Mouse (Mus musculus): ENCODE results near the gene Cd163. TPM values are rescaled to one million over a fixed set of nuclear protein-coding genes. Genes with fewer than 3 reads are reported as not detected.
A peak's percentile ranks its signal among the peaks of the same experiment; 100 is the strongest.

Cd163 gene
- total RNA-seq, 2 experiments from 2014 or later, result 15.2 to 16.8 TPM

DNA sequence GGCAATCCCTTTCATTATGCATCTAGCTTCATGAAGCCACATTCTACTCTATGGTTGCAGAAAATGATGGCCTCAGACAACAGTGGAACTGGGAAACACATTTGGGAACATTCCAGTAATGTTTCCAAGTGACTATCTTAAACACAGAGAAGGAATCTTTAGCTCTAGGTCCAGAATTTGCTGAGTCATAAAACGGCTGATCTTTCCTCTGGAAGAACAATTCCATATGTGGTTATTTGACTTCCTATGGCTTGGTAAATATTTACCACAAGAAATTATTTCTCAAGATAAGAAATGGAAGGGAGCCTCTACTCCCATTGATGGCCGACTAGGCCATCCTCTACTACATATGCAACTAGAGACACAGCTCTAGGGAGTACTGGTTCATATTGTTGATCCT lies 48.8 kb downstream of the Cd163 start:
- DNase-seq, result no peak
- intact Hi-C loops (cut with DNase I), result no loop called here

DNA sequence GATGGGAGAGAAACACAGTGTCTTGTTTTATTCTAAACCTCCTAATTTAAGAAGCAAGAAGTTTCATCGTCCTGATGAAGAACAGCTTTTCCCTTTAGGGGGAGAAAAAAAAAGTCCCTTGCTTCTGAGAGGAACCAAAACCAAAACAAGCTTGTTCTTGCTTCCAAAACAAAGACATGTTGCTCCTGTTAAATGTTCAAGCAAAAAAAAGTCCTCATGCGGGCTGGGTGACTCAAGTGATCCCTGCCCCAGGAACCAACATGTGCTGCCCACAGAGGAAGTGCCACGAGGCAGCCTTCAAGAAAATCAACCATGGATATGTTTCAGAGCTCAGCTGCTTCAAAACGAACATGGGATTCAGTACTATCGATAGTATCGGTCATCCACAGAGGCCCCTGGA lies 54.5 kb downstream of the Cd163 start:
- intact Hi-C loops (cut with DNase I), result no loop called here
- no peak for DNase-seq

DNA sequence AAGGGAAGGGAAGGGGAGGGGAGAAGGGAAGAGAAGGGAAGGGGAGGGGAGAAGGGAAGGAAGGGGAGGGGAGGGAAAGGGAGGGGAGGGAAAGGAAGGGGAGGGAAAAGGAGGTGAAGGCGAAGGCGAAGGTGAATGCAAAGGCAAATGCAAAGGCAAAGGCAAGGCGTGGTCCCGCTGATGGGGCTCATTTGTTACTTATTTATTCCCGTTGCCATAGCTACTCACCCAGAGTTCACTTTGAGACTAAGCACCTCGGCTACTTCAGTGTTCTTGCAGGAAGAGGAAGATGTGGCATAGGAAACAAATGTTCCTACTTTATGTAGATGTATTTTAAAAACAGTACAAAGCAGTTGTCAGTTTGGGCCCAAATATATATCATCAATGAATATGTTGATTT lies 56.1 kb downstream of the Cd163 start:
- intact Hi-C loops (cut with DNase I), result no loop called here
- DNase-seq, result no peak

DNA sequence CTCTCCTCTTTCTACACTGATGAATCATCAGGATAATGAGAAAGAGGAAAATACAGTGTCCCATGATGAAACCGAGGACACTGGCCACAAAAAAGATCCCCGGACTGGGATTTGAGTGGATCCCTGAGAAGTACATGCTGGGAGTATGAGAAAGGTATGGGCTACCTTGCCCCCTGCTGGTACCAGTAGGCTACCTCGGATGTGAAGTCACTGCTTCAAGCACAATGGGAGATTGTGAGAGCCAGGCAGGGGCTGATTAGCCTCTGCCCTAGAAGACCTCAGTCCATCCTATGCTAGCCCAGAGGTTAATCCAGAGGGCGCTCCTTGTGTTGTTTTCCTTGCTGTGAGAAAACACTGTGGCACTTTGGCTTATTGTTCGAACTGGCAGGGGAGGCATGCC lies 59.9 kb downstream of the Cd163 start:
- intact Hi-C loops (cut with DNase I), result no loop called here
- no peak for DNase-seq

DNA sequence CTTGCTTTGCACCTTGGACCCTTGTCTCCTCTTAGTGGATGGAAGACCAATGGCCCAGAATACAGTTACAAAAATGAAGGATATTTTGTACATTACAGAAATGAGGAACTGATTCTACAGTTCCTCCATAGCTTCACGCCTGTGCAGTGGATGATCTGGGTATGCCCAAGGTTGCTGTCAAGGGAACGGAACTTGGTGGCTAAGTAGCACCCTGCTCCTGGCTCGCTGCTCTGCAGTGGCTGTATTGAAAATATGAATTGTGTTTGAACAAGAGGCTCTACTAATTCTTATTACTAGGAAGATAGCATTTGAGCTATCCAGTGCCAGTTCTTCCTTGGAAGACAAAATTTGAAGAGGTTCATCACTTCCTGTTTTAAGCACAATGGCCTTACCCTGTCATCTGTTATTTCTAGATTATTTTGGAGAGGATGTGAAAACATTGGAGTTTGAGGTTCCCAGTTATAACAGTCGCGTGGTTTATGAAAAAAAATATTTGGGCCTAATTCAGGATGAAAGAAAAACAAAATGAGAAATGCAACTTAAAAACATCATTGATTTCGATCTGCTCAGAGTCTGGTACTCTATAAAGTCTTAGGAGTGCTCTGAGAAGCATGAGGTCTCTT lies 69.2 kb downstream of the Cd163 start:
- intact Hi-C loops (cut with DNase I), result no loop called here

DNA sequence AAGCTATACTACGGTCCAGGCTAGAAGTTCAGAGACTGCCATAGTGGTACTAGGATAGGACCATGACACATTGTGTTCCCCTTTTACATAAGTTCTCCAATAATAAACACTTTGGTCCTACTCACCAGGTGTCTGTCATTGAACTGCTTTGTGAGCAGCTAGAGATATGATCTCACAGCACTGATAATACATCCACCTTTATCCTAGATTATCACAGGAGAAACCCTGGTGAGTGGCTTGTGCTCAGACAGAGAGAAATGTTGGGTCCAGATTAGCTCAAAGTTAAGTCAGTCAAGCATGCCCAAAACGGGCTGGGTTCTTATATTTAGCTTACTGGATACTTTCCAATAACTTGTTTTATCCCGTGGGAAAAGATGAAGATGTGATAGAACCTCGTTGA lies 70.2 kb downstream of the Cd163 start:
- no peak for DNase-seq
- intact Hi-C loops (cut with DNase I), result no loop called here

More for the DNA sequence above, 69.2 kb downstream of the Cd163 start:
- no peak for DNase-seq

DNA sequence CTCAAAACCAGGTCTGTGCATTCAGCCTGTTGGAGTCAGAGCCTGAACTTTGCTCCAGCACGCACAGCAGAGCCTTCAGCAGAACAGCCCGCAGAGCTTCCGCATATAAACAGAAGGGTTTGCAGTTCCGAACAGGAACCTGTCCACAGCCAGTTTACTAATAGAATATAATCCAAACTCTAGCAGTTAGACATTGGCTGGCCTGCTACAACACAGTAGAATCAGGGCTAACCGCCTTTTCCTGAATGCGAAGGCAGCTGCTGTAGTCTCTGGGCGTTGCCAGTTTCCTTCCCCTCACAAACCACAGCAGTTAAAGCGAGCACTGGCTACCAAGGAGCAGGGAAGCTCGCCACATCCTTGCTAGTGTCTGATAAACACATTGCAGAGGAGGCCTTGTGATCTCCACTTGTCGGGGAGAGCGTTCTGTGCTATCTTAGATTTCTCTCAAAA lies 71.0 kb downstream of the Cd163 start:
- peak; percentile 31 to 34 for DNase-seq
- intact Hi-C loops (cut with DNase I), result no loop called here

DNA sequence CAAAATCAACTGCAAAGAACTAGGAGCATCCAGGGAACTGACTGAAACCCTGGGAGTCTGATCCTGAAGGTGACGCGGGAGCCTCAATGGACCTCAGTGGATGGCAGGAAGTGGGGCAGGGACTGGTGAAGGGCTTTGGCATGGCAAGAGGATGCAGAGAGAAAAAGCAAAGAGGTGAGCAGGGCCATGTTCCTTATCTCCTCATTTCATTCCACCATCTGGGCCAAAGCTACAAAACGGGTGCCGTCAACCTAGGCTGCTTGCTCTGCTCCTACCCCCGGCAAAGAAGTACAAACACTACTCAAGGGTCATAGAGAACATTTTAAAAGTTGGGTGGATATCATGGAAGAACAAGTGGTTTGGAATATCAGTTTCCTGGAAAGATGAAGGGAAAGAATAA lies 71.9 kb downstream of the Cd163 start:
- intact Hi-C loops (cut with DNase I), result no loop called here
- DNase-seq, result no peak

DNA sequence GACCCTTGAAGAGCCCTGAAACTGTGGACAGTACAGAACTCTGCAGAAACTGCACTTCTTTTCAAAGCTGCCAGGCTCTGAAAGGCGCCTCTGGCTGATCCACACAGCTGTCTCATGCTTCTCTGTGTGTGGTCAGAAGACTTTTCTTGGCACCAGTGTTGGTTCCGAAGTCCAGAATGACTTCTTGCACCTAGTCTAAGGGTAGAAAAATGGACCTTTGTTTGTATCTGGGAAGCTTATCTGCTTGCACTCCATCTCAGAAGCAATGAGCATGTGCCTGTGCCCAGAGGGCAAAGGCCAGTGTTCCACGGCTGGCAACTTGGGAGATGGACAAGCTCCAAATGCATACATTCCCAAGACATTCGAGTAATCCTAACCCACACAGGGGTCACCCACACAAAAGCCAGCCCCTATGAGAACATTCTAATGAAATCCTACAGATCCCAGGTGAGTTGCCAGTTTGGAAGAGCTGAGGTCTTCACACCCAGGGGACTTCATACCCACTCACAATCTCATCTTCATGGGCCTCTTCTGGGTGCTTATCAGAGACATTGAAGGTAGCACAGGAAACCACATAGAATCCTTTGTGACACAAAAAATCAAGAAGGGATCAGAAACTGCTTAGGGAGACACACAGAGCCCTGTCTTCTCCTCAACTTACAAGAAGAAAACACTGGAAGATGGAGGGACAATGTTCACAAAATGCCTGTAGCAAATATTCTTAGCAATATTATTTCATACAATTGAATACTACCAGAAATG lies 73.2 kb downstream of the Cd163 start:
- intact Hi-C loops (cut with DNase I), result loop anchor here (2.0 kb wide), 1 partner anchor 449 kb away; no protein-coding TSS in a partner anchor
- DNase-seq, result no peak

DNA sequence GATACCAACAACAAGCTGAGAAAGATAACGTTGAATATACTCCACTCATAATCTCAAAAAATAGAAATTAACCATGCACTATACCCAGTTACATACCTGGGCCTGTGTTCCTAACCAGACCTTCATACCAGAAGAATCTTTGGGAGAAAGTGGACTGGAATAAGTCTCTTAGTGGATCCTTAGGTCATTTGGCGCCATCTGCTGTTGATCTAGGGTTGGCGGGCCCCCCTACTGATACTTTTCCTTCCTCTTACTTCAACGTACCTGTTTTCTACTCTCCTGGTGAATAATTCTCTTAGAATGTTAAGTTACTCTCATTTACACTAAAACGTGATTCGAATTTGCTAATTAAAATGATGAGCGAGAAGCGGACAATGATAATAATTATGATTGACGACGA lies 74.9 kb downstream of the Cd163 start:
- intact Hi-C loops (cut with DNase I), result loop anchor here (1.0 to 2.0 kb wide), 2 partner anchors 117 to 451 kb away; no protein-coding TSS in a partner anchor
- peak; percentile 56 to 70 for DNase-seq

Other genes with a start within 250 kb of the Cd163 start
- not detected for gene Vmn2r27, start 72.8 kb upstream of the Cd163 start, total RNA-seq (2021)
- 10 to 100 TPM; 26.9 to 27.4 TPM for gene Pex5, start 110.4 kb downstream of the Cd163 start, total RNA-seq (2021)
- 1 to 10 TPM in 1 of 2 experiments, under 1 TPM in 1; 0.24 to 1.5 TPM for gene Clstn3, start 160.1 kb downstream of the Cd163 start, total RNA-seq (2021)
- gene C1rl, start 188.5 kb downstream of the Cd163 start, total RNA-seq (2021), result 1 to 10 TPM in 1 of 2 experiments, under 1 TPM in 1; 0.90 to 1.1 TPM
- 10 to 100 TPM in 1 of 2 experiments, 1 to 10 TPM in 1; 8.8 to 10.8 TPM for gene C1ra, start 207.7 kb downstream of the Cd163 start, total RNA-seq (2021)
- 10 to 100 TPM; 25.3 to 25.6 TPM for gene C1s1, start 237.7 kb downstream of the Cd163 start, total RNA-seq (2021)

All from heart, postnatal 14 days (tissue).